Mouse (Mus musculus) lung, postnatal 0 days (tissue): ENCODE measurements at regions not wholly inside any gene's neighbourhood (a gene's known extent, or its start where the extent isn't known, plus 50 kb on each side); places are given as distances from the start of the nearest gene placed in this dataset.

Source experiments
- CTCF ChIP-seq: IDR thresholded peaks from 2 replicates; pipeline ENCODE4 v1.5.1; 2016; ENCODE audit warnings: antibody characterized with exemption, mild to moderate bottlenecking
- EP300 ChIP-seq: IDR thresholded peaks from 2 replicates; pipeline ENCODE4 v1.6.1; 2016; ENCODE audit warnings: antibody characterized with exemption, mild to moderate bottlenecking, control low read depth

DNA sequence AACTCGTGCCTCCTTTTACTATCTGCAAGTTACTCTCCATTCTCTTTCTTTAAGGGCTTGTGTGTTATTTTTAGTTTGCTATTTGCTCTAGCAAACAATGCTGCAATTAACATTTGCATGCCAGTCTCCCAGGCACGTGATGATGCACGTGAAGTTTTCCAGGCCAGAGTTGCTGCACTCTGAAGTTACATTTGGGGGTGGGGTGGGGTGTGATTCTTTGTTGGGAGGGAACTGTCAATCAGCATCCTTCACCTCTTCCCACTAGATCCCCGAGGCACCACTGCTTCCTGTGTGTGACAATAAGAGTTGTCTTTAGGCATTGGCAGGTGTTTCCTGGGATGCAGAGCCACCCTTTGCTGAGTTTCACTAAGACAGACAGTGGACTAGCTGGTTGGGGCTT, 90.6 kb upstream of the Mkln1 start:
- TF ChIP-seq EP300, result no peak
- TF ChIP-seq CTCF, result no peak
